Mouse (Mus musculus): ENCODE data around the gene Vnn1. TPM values are rescaled to one million over a fixed set of nuclear protein-coding genes. Genes with fewer than 3 reads are reported as not detected.

Vnn1 gene
- polyA plus RNA-seq, 1 experiment, result 18.9 TPM

- H3K4me3 ChIP-seq (replicated peaks; ENCODE audit: extremely low read depth, low read depth, low read length), result no peak overlapping the region
- WGBS, result 73% methylated on average over 6 of the region's 6 CpGs
- TF ChIP-seq CTCF (IDR thresholded peaks at IDR 0.05; ENCODE audit: insufficient read depth, low read length) (no peak), POLR2A (IDR thresholded peaks at IDR 0.05; ENCODE audit: borderline replicate concordance, extremely low read depth, low read depth, low read length) (no peak)
- no peaks in the 10 kb centered on the region for H3K4me1 ChIP-seq (ENCODE audit: control insufficient read depth, insufficient read depth, low read length)
- DNase-seq, result no peak
These were observed 57.2 kb downstream of the Vnn1 start for GRCm38 (mm10) chr10:23951714-23952113.

Other genes starting within 250 kb of the Vnn1 start
- 907 and 1,065 TPM in 2 replicates for gene Rps12, start 107.4 kb upstream of the Vnn1 start, polyA plus RNA-seq (2012; rRNA removed)
- gene Slc18b1, start 97.7 kb upstream of the Vnn1 start, polyA plus RNA-seq (2012; rRNA removed), result 8.1 and 10.3 TPM in 2 replicates
- gene Vnn3, start 43.2 kb upstream of the Vnn1 start, polyA plus RNA-seq (2012; rRNA removed), result 4.3 and 4.8 TPM in 2 replicates
- not detected in 2 replicates for gene Taar1, start 25.7 kb downstream of the Vnn1 start, polyA plus RNA-seq (2012; rRNA removed)
- gene Taar2, start 43.9 kb downstream of the Vnn1 start, polyA plus RNA-seq (2012; rRNA removed), result 0.27 TPM in 1 of 2 replicates, not detected in the other
- gene Taar3, start 54.9 kb downstream of the Vnn1 start, polyA plus RNA-seq (2012; rRNA removed), result not detected in 2 replicates
- gene Taar4, start 65.8 kb downstream of the Vnn1 start, polyA plus RNA-seq (2012; rRNA removed), result not detected in 2 replicates
- gene Taar5, start 76.0 kb downstream of the Vnn1 start, polyA plus RNA-seq (2012; rRNA removed), result not detected in 2 replicates
- gene Taar6, start 91.0 kb downstream of the Vnn1 start, polyA plus RNA-seq (2012; rRNA removed), result not detected in 2 replicates
- gene Taar7a, start 98.8 kb downstream of the Vnn1 start, polyA plus RNA-seq (2012; rRNA removed), result not detected in 2 replicates
- gene Taar7b, start 105.3 kb downstream of the Vnn1 start, polyA plus RNA-seq (2012; rRNA removed), result not detected in 2 replicates
- not detected in 2 replicates for gene Taar7d, start 132.5 kb downstream of the Vnn1 start, polyA plus RNA-seq (2012; rRNA removed)
- gene Taar7e, start 142.9 kb downstream of the Vnn1 start, polyA plus RNA-seq (2012; rRNA removed), result not detected in 2 replicates
- not detected in 2 replicates for gene Taar7f, start 154.8 kb downstream of the Vnn1 start, polyA plus RNA-seq (2012; rRNA removed)
- not detected in 2 replicates for gene Taar8a, start 181.8 kb downstream of the Vnn1 start, polyA plus RNA-seq (2012; rRNA removed)
- not detected in 2 replicates for gene Taar8b, start 197.6 kb downstream of the Vnn1 start, polyA plus RNA-seq (2012; rRNA removed)
- not detected in 2 replicates for gene Taar8c, start 207.2 kb downstream of the Vnn1 start, polyA plus RNA-seq (2012; rRNA removed)
- gene Taar9, start 214.8 kb downstream of the Vnn1 start, polyA plus RNA-seq (2012; rRNA removed), result not detected in 2 replicates